Mouse (Mus musculus) midbrain, postnatal 0 days (tissue): Measurements from ENCODE around the gene Ankrd34c. TPM values are rescaled to one million over a fixed set of nuclear protein-coding genes. Genes with fewer than 3 reads are reported as not detected.

Source experiments
- ATAC-seq: fragments of 200-750 bp; cut with Nextera tagmentation; 2 replicates; pipeline ENCODE4 v1.8.0; 2017; ENCODE audit warnings: moderate number of reproducible peaks, mild to moderate bottlenecking, moderate TSS enrichment, moderate library complexity; ENCODE audit not compliant: low FRiP score
- DNase-seq: peaks from one replicate; pipeline ENCODE4 v3.0.0-alpha.2; 2015; ENCODE audit warnings: low spot score
- H3K27ac ChIP-seq: fragments of 300-500 bp; sonication (generic); 2 replicates; pipeline ENCODE4 v1.5.1; 2014; ENCODE audit warnings: low read depth, mild to moderate bottlenecking, low read length, mixed read lengths
- H3K27me3 ChIP-seq: fragments of 300-500 bp; sonication (generic); 2 replicates; pipeline ENCODE4 v1.6.1; 2014; ENCODE audit warnings: low read length, control low read depth, mixed read lengths; ENCODE audit not compliant: insufficient read depth
- H3K36me3 ChIP-seq: fragments of 300-500 bp; sonication (generic); 2 replicates; pipeline ENCODE4 v1.6.1; 2014; ENCODE audit warnings: low read length, control low read depth, mixed read lengths; ENCODE audit not compliant: insufficient read depth
- H3K4me1 ChIP-seq: fragments of 300-500 bp; sonication (generic); 2 replicates; pipeline ENCODE4 v1.6.1; 2014; ENCODE audit warnings: mild to moderate bottlenecking, control low read depth, antibody characterized with exemption, low read length, mixed read lengths; ENCODE audit not compliant: insufficient read depth
- H3K4me2 ChIP-seq: fragments of 300-500 bp; sonication (generic); 2 replicates; pipeline ENCODE4 v1.6.1; 2014; ENCODE audit warnings: low read depth, mild to moderate bottlenecking, low read length, mixed read lengths; ENCODE audit not compliant: poor library complexity, severe bottlenecking
- H3K4me3 ChIP-seq: fragments of 300-500 bp; sonication (generic); 2 replicates; pipeline ENCODE4 v1.5.1; 2014; ENCODE audit warnings: low read depth, mild to moderate bottlenecking, low read length, moderate library complexity
- H3K9ac ChIP-seq: fragments of 300-500 bp; sonication (generic); replicated peaks from 2 replicates; pipeline ENCODE4 v1.6.1; 2014; ENCODE audit warnings: mild to moderate bottlenecking, low read length, moderate library complexity, mixed read lengths; ENCODE audit not compliant: poor library complexity, severe bottlenecking
- H3K9me3 ChIP-seq: fragments of 300-500 bp; sonication (generic); 2 replicates; pipeline ENCODE4 v1.6.1; 2016; ENCODE audit warnings: low read length, control low read depth
- CTCF ChIP-seq: IDR thresholded peaks from 2 replicates; pipeline ENCODE4 v1.5.1; 2016; ENCODE audit warnings: antibody characterized with exemption, mild to moderate bottlenecking
- whole genome bisulfite sequencing: fragments of 180-500 bp; shearing (Covaris S2); extraction: QIAGEN DNeasy Blood & Tissue Kit; methylation state at CpG from one replicate; pipeline ENCODE4 v1.1.7; 2014; 5-methylcytosine and 5-hydroxymethylcytosine counted together
- polyA plus RNA-seq: library from polyadenylated mRNA; unstranded; fragments of >200 nt; fragmentation: Nextera tagmentation; extraction: Ambion mirVana; gene quantifications from 2 replicates; pipeline ENCODE4 v1.2.1, GENCODE M21; 2015
- total RNA-seq: library from RNA; depleted of rRNA; stranded (reverse); fragments of >200 nt; gene quantifications from 2 replicates; pipeline ENCODE4 v1.2.3, GENCODE M21; 2014; rRNA removed

Gene Ankrd34c
- total RNA-seq (2.5 and 3.7 TPM in 2 replicates), polyA plus RNA-seq (0.74 and 0.86 TPM in 2 replicates)

DNA sequence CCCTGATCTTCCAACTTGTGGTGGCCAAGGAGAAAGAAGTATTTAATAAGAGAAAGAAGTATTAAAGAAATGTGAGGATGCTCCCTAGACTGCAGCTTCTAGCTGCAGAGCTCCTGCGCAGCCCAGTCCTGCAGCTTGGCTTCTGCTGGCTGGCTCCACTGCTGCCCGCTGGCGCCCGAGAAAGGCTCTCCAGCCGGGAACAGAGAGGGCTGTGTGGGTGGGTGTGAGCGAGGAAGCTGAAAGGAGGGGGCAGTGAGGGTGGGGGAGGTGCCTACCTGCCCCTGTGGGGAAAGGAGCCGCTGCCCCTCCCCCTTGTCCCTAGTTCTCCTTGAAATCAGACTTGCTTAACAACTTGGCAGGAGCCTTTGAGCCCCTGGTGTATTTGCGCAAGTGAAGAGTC, at the start of gene Ankrd34c:
TSS of gene Ankrd34c (minus strand) at position 181 of the 400 bp plus-strand sequence.
- H3K9ac ChIP-seq = no peak within 1 kb of the TSS
- no peaks in the 10 kb centered on the region for H3K9me3 ChIP-seq
- no peak for TF ChIP-seq CTCF
- H3K4me2 ChIP-seq = peak within 1 kb of the TSS; percentile 65
- DNase-seq (peak; percentile 25), ATAC-seq (peak; percentile 65; the same call in 1 of the 2 replicates)
- H3K4me3 ChIP-seq = peak within 1 kb of the TSS; percentile 36
- WGBS = 6% methylated on average over 8 of the region's 8 CpGs
- peaks cover 2% of the 10 kb centered on the region; the same call in 1 of the 2 replicates for H3K4me1 ChIP-seq
- H3K27ac ChIP-seq = no peak within 1 kb of the TSS
- no peaks in the 10 kb centered on the region for H3K36me3 ChIP-seq
- H3K27me3 ChIP-seq = peaks cover 16% of the 10 kb centered on the region

DNA sequence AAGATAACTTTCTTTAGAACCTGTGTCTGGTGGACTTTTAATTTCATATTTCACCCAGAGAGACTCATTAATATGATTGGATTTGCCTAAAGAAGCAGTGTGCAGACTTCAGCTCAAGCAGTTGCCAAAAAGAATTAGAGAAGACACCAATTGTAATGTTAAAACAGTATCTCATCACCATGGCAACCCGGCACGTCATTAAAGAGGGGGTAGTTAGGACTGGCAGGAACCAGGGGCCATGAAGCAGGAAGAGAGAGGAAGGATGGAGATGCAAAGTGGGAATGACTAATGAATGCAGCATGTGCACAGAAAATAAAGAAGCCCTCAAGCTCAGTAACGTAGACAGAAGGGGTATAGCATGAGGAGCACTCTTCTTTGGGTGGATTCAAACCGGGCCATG, 49.3 kb upstream of the Ankrd34c start:
- WGBS = 46% methylated on average over 4 of the region's 4 CpGs
- no peak for TF ChIP-seq CTCF
- Histone ChIP-seq H3K4me1 (no peaks in the 10 kb centered on the region), H3K4me3 (no peak overlapping the region), H3K27me3 (no peaks in the 10 kb centered on the region), H3K27ac (no peak overlapping the region), H3K4me2 (no peak overlapping the region), H3K36me3 (no peaks in the 10 kb centered on the region), H3K9ac (no peak overlapping the region), H3K9me3 (no peaks in the 10 kb centered on the region)
- no peak for DNase-seq
- no peak for ATAC-seq

DNA sequence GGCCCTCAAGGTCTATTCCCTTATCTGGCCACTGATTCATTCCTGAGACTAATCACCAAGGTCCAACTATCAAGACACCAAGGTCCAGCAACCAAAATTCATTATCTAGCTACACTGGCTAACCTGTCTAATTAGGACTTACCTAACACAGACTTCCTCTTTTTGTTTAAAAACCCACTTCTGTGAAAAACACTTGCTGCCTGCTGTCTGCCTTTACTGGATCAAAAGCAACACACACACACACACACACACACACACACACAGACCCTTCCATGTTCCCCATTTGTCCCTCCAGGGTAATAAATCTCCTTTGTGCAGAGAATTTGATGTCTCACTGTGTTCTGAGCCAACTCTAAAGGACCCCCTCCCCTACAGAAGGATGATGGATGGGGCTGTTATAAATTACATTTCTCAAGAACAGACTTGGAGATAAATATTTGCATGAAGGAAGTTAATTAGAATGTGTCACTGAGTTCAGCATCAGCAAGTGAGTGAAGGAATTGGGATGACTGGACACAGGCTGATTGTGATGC, 43.2 kb upstream of the Ankrd34c start:
- Histone ChIP-seq H3K9me3 (no peaks in the 10 kb centered on the region), H3K4me2 (no peak overlapping the region), H3K9ac (no peak overlapping the region), H3K36me3 (no peaks in the 10 kb centered on the region), H3K27me3 (no peaks in the 10 kb centered on the region), H3K4me1 (no peaks in the 10 kb centered on the region), H3K27ac (no peak overlapping the region), H3K4me3 (no peak overlapping the region)
- no peak for TF ChIP-seq CTCF
- no peak for DNase-seq
- ATAC-seq = no peak

DNA sequence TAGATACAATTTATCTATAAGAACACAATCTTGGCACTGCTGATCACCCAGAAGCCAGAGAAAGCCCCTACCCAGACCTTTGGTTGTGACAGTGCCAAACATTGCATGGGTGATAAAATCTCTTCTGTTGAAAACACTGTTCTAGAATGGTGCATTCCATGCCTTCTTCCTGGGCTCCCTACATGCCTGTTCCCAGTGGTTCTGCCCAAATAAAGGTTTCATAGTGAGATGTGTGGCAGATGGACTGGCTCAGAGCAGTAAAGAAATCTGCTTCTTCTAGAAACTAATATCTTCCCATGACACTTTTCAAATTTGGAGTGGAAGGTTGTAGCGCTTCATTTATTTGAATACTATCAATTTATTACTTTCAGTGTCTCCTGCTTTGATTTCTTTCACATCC, 41.0 kb upstream of the Ankrd34c start:
- H3K27me3 ChIP-seq = no peaks in the 10 kb centered on the region
- DNase-seq (no peak), ATAC-seq (no peak)
- no peak overlapping the region for H3K9ac ChIP-seq
- no peak overlapping the region for H3K4me2 ChIP-seq
- H3K4me3 ChIP-seq = no peak overlapping the region
- H3K4me1 ChIP-seq = no peaks in the 10 kb centered on the region
- H3K9me3 ChIP-seq = no peaks in the 10 kb centered on the region
- no peak for TF ChIP-seq CTCF
- no peak overlapping the region for H3K27ac ChIP-seq
- no peaks in the 10 kb centered on the region for H3K36me3 ChIP-seq
- 98% methylated on average over 1 of the region's 1 CpGs for WGBS

DNA sequence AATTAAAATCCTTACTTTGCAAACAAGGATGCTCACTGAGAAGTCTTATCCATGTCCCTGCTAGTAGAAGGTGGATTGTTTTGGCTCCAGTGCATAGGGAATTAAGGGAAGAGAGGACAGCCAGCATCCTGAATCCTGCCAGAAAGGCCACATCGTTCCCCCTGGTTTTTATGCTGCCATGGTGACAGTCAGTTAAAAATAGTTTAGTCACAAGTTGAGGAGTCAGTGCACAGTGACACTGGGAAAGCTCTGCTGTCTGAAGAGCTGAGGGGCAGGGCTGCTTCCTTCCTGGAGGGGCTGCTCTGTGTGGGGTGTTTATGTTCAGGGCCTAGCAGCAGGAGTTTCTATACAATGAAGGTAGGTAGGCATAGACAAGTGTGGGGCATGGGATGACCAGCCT, 32.9 kb upstream of the Ankrd34c start:
- Histone ChIP-seq H3K36me3 (no peaks in the 10 kb centered on the region), H3K4me3 (no peak overlapping the region), H3K27ac (no peak overlapping the region), H3K9me3 (no peaks in the 10 kb centered on the region), H3K9ac (no peak overlapping the region), H3K27me3 (no peaks in the 10 kb centered on the region), H3K4me1 (no peaks in the 10 kb centered on the region), H3K4me2 (no peak overlapping the region)
- TF ChIP-seq CTCF = no peak
- DNase-seq (peak; percentile 48), ATAC-seq (peak; percentile 70)
- 20% methylated on average over 1 of the region's 1 CpGs for WGBS

DNA sequence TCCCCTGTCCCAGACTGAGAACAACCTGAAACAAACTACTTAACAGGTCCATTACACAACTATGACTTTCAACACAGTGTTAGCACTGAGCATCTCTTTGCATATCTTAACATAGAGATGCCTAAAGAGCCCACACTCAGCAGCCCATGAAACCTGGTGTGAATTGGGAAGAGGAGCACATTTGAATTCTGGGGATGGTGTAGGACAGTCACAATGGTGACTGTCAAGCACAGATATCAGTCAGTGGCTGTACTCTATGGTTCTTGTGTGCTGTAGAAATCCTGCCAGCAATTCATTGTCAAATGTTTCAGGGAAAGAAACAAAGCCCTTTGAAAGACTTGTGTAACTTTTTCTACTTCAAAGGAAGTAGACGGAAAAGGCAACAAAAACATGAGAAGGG, 23.7 kb upstream of the Ankrd34c start:
- no peaks in the 10 kb centered on the region for H3K9me3 ChIP-seq
- TF ChIP-seq CTCF = no peak

More for the DNA sequence above, 23.7 kb upstream of the Ankrd34c start:
- Histone ChIP-seq H3K9ac (no peak overlapping the region), H3K4me1 (no peaks in the 10 kb centered on the region), H3K36me3 (no peaks in the 10 kb centered on the region), H3K4me3 (no peak overlapping the region), H3K27me3 (no peaks in the 10 kb centered on the region), H3K4me2 (no peak overlapping the region), H3K27ac (no peak overlapping the region)
- ATAC-seq (no peak), DNase-seq (peak; percentile 27)
- 15% methylated on average over 1 of the region's 1 CpGs for WGBS
